Mouse (Mus musculus) fibroblast of lung, adult 2 months (primary cell): ENCODE data around the gene Sephs2.
"Not testable (repeated sequence)": the region's sequence is repeated elsewhere in the genome, so short reads cannot be mapped to it uniquely, and the experiment has no call there.

Source experiments
- DNase-seq: peaks from one replicate; pipeline ENCODE4 v3.0.0-alpha.2; 2011; ENCODE audit warnings: low read depth

The Sephs2 gene

DNA sequence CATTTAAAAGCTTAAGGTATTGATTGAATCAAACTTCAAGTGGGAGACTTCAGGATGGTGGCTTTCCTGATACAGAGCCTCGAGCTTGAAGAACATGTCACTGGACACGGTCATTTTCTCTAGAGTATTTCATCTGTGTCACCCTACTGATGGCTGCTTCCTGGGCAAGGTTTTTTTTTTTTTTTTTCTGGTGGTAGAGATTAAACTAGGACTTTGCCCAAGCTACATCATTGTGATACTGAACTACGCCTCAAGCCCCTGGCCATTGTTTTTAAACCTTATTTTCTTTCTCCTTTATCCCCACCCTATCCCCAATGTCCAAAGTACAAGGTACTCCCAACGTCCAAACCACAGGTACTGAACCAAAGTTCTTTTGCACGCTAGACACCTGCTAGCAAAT is 3.2 kb downstream of the Sephs2 start:
- no peak for DNase-seq

DNA sequence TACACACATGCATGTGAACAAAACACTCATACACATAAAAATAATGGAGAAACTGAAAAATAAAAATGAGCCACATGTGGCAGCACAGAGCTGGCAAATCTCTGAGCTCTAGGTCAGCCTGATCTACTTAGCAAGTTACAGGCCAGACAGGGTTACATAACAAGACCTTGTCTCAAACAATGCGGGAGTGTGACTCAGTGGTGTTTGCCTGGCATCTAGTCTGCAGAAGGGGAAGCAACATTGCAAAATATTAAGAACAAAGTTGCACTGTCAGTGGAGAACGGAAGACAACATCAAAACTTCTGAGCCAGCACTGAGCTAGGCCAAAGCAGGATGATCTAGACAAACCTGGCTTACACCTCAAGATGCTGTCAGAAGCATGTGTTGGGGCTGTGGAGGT is 3.6 kb downstream of the Sephs2 start:
- DNase-seq, result peak; percentile 73

DNA sequence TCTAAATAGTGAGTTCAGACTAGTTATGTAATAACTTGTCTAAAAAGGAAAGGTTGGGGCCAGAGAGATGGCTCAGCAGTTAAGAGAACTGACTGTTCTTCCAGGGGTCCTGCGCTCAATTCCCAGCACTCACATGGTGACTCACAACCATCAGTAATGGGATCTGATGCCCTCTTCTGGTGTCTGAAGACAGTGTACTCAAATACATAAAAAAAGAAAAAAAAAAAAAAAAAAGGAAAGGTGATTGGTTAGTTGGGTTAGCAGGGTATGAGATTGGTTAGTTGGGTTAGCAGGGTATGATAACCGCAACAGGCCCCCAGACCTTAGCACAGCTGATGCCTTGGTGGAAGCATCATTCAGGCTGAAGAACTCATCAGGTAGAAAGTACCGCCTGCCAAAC is 10.3 kb downstream of the Sephs2 start:
- DNase-seq, result no peak

DNA sequence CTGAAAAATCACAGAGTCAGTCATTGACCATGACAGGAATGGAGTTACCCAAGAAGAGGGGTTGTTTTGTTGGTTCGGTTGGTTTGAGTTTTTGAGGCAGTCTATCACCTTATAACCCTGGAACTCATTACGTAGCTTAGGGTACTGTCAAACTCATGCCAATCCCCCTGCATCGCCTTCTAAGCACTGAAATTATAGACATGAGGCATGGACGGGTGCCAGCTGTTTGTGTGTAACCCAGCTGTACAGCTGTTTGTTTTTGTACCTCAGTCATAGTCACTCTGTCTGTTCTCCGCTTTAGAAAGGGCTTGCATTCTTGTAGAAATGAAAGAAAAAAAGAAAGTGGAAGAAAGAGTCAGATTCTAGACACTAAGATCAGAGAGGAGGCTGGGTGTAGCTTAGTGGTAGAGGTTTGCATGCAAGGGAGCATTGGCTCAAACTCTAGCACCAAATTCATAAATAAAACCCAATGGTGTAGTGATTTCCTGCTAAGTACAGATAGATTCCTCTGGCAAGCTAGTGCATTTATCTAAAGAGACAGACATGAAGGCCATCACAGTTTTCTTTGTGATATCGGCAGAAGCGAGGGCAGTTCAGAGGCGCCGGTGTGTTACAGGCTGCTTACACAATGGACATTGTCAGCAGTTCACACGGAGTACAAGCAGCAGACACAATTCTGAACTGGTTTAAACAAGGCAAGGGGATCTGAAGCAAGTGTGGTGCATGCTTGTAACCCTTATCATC is 11.5 kb downstream of the Sephs2 start:
- no peak for DNase-seq

DNA sequence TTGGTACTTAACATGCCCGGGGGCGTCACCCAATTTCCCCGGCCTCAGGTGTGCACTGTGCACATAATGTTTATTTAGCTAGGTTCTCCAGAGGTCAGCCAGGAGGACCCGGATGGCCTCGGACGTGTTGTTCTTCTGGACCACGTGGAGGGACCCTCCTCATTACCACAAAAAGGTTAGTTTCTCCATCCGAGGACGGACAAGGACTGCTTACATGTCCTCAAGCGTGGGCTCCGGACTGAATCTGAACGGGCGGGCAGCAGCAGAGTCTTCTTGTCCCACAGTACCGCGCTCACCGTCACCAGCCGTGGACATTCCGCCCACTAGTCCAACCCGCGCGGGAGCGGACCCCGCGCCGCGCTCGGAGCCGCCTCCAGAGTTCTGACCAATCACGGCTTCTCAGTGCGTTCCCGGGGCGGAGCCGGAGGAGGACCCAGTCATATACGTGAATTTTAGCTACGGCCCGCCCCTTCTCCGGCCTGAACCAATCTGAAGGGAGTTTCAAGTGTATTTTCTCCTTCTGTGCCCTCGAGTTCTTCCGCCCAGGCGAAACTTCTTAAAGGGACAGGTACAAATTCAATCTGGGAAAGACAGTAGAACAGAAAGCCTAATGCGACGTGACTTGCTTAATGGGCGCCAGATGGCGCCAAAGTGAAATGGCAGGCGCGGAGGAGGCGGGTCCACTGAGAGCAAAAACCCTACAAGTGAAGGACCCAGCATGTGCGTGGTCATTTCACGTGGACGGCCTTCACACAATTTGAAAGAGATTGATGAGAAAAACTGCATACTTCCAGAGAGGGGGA is 13.3 kb downstream of the Sephs2 start, which contains the start of gene Dctpp1:
TSS of gene Dctpp1 (minus strand) at position 401 of the 803 bp plus-strand sequence.
- peak; percentile 97 for DNase-seq

DNA sequence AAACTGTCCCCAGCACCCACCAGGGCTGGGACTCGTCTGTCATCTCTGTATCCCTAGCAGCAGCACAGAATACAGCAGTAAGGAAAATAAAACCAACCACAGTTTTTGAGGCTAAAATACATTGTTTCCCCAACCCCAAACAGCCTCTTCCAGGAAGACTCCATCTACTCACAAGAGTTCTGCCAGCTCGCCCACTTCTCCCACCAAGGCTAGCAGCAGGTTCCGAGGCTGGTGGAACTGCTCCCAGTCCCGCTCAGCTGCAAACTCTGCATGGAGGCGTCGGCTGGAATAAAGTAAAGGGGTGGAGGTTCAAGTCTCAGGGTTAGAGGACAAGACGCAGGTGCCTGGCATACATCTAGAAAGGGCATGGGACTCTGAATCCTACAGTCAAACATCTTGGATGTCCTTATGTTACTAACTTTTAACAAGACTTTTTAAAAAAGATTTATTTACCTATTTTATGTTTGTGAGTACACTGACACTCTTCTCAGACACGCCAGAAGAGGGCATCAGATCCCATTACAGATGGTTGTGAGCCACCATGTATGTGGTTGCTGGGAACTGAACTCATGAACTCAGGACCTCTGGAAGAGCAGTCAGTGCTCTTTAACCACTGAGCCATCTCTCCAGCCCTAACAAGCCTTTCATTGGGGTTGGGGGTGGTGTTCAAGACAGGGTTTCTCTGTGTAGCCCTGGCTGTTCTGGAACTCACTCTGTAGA is 14.5 kb downstream of the Sephs2 start:
- DNase-seq, result no peak

DNA sequence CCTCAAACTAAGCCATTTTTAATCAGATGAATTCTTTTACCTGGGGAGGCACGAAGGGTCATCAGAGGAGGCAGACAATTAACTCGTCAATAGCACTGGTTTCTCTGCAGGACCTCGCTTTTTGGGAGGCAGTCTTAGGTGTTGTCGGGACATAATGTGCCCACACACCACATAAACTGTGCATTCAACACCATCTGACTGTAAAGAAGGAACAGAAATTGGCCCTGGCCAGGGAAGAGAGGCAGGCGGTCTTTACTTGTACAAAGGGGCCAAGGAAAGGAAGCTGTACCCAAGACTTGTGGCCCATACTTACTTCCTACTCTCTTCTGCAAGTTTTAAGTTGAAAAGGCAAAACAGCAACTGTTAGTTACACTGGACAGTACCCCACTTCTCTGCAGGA is 17.3 kb downstream of the Sephs2 start:
- DNase-seq, result no peak

DNA sequence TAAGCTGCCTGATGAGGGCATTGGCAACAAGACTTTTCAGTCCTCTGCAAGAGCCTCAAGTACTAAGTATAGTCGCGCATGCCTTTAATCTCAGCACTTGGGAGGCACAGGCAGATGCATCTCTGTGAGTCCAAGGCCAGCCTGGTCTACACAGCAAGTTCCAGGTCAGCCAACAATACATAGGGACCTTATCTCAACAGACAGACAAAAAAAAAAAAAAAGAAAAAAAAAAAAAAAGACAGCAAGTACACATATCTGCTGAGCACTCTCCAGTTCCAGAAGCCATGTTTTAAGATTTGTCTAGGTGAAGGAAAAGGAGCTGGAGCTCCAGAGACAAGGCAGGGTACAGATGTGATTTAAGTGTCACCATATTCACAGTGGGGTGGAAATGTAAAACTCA is 17.9 kb downstream of the Sephs2 start:
- no peak for DNase-seq

DNA sequence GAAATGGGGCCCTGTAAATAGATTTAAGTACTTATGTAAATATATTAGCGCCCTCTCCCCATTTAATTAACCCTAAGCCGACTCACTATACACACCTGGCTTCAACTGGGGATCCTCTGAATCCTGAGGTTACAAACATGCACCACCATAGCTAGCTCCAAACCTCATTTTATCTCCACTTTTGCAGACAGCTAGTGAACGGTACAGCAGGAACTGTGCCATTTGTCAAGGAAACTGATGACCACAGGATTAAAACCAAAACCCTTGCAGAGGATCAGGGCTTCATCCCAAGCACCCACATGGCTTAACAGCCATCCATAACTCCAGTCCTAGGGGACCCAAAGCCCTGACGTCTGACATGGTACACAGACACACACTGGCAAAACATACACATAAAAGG is 18.8 kb downstream of the Sephs2 start:
- no peak for DNase-seq

DNA sequence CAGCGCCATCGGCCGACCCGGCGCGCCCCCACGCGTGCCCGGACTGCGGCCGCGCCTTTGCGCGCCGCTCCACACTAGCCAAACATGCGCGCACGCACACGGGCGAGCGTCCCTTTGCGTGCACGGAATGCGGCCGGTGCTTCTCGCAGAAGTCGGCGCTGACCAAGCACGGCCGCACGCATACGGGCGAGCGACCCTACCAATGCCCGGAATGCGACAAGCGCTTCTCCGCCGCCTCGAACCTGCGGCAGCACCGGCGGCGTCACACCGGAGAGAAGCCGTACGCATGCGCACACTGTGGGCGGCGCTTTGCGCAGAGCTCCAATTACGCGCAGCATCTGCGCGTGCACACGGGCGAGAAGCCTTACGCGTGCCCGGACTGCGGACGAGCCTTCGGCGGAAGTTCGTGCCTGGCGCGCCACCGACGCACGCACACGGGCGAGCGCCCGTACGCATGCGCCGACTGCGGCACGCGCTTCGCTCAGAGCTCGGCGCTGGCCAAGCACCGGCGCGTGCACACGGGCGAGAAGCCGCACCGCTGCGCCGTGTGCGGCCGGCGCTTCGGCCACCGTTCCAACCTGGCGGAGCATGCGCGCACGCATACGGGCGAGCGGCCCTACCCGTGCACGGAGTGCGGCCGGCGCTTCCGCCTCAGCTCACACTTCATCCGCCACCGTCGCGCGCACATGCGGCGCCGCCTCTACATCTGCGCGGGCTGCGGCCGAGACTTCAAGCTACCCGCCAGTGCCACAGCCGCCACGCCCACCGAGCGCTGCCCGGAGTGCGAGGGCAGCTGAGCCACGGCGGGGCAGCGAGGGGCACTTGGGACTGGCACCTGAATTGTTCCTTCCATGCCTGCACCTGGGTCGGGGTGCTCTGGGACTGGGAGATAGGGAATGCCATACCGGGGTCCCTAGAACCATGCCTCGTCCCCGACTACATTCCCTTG is 19.8 kb downstream of the Sephs2 start:
- peak; percentile 94 for DNase-seq

DNA sequence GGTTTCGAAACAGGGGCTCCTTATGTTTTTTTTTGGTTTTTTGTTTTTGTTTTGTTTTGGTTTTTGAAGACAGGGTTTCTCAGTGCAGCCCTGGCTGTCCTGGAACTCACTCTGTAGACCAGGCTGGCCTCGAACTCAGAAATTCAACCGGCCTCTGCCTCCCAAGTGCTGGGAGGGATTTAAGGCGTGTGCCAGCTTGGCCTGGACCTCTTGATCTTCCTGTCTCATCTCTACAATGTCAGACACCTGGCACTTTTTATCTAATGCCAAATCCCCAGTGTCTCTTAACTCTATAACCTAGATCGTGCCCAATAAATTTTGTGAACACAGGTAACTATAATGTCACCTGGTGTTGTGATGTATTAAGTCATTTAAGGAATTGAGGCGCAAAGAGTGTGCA is 20.5 kb downstream of the Sephs2 start:
- no peak for DNase-seq

DNA sequence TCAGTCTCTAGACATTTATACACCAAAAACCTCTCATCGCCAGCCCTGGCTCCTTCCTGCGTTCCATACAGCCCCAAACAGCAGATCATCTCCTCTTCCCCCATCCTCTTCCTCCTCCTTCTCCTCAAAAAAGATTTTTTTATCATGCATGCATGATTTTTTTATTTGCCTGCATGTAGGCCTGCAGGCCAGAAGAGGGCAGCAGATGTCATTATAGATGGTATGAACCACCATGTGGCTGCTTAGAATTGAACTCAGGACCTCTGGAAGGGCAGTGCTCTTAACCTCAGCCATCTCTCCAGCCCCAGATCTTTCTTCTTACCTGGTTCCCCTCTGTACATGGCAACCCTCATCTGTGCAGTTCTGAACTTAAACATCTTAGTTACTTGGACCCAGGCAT is 21.4 kb downstream of the Sephs2 start:
- no peak for DNase-seq

DNA sequence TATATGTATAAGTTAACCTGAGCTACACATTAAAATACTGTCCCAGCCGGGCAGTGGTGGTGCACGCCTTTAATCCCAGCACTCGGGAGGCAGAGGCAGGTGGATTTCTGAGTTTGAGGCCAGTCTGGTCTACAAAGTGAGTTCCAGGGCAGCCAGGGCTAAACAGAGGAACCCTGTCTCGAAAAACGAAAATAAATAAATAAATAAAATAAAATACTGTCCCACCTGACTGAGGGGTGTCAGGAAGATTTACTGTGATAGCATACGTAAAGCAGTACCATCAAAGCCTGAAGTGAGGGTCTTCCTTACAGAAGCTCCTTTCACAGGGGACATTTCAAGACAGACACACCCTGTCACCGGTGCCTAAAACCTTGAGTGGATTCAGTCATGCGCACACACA is 23.3 kb downstream of the Sephs2 start:
- DNase-seq, result not testable (repeated sequence)

DNA sequence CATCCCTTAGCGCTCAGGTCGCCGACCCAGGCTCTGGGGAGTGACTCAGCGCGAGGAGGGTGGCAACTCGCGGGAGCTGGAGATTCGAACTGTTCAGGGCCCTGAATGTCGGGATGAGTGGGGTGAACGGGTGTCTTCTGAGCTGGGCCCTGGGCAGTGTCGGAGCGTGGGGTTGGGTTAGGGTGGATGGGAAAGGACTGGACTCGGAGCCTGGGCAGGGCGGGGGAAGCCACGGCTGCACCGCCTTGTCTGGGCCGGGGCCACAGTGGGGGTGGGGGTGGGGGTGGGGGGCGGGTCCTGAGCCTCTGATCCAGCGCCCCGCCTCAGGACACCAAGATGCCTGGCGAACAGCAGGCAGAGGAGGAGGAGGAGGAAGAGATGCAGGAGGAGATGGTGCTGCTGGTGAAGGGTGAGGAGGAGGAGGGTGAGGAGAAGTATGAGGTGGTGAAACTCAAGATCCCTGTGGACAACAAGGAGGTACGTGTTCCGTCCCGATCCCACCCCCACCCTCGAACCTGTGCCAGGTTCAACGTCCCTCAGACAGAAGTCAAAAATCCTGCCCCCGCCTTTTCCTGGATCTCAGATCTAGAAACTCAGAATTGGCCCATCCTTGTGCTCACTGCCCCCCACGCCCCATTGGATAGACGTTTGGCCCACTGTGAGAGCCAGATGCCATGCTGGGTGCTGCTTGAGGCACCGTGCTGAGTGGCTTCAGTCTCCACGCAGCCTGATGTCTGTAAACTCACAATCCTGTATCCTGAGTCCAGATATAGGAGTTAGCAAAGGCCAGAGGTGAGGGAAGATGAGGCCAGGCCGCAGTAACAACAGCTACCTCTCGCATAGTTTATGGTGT is 29.0 kb downstream of the Sephs2 start:
- no peak for DNase-seq

DNA sequence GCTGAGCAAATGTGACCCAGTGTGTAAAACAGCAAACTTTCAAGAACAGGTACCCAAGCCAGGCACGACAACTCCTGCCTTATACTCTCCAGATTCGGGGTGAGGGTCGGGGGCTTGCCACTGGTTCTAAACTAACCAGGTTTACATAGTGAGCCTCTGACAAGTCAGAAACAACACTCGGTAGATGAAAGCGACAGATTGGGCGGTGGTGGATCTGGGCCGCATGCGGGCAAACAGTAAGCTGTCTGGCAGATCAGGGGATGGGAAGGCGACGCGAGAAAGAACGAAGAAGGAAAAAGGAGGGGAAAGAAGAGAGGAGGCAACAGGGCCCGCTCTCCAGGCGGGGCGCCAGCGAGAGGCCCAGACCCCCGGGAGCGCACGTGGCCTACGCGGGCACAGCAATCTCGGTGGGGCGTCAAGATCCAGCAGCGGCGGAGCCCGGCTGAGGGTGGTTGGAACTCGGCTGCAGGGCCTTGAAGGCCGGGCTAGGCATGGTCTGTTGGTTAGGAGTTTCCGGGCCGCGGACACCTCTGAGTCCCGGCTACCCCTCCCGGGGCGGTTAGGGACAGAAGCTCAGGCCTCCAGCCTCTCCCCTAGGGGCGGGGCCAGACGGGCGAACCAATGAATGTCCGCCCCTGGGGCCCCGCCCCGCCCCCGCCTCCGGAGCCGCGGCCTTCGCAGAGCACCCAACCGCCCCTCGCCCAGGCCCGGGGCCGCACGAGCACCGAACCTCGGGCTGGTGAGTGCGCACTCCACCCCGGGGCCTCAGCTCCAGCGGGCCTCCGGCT is 29.8 kb downstream of the Sephs2 start, which contains the start of gene Zfp771:
TSS of gene Zfp771 (plus strand) at position 405 of the 788 bp plus-strand sequence.
- DNase-seq, result peak; percentile 68

DNA sequence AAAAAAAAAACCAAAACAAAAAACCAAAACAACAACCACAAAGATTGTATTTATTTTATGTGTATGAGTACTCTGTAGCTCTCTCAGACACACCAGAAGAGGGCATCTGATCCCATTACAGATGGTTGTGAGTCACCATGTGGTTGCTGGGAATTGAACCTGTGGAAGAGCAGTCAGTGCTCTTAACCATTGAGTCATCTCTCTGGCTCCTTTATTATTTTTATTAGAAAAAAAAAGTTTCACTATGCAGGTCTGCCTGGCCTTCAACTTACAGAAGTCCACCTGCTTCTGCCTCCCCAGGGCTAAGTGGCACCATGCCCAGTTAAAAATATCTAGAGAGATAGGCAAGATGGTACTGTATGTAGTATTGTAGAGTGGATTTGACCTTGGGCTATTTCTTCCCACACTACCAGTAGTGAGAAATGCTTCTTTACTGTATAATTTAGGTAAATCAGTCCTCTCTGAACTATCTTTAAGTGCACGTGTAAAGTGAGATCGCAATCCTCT is 30.4 kb downstream of the Sephs2 start:
- no peak for DNase-seq

DNA sequence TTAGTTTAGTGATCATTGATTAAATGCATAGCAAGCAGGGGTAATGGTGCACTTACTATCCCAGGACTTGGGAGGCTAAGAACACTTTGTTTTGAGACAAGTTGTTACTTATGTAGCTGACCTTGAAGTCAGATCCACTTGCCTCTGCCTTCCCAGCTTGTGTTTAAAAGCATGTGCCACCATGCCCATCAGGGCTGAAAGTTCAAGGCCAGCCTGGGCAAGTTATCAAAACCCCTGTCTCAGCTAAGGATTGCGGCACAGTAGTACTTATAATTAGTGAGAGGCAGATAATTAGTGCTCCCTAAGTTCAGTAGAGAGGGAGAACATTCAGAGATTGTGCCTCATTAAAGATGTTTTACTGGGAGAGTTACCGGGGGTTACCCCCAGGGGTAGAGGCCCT is 39.1 kb downstream of the Sephs2 start:
- DNase-seq, result no peak

DNA sequence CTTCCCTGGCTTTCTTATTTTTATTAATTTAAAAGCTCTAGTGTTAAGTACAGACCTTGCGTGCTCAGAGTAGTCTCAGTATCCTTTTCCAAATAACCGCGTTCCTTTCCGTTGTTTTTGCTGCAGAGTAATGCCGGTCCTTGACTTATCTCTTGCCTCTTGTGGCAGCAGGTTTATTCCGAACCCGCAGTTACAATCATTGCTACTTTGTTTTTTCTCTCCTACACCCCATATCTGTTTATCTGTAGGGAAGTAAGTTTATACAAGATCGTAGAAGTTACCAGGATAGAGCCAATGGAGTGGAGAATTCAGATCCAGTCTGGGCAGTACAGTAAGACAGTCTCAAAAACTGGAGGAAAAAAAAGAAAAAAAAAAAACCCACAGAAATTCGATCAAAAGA is 40.1 kb downstream of the Sephs2 start:
- no peak for DNase-seq

DNA sequence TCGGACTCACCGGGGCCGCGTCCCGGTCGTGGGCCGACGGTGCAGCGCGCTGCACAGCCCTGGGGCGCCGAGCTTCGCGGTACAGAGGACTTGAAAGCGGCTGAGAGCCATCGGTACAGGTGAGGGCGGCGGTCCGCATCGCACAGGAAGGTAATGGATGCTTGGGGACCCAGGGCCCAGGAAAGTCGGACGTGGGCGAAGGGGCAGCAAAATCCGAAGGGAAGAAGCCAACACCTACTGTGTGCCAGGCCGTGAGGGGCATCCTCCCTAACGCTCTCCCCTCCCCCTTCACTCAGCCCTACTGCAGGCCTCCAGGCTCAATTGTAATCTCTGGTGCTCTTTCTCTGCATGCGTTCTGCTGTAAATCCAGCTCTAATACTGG is 40.5 kb downstream of the Sephs2 start:
- DNase-seq, result no peak
